Mouse (Mus musculus): ENCODE measurements at regions not wholly inside any gene's neighbourhood (a gene's known extent, or its start where the extent isn't known, plus 50 kb on each side); places are given as distances from the start of the nearest gene placed in this dataset.

- no peak overlapping the region for H3K4me3 ChIP-seq (ENCODE audit: low read depth, low read length)
- H3K27ac ChIP-seq (ENCODE audit: low read depth), result no peak overlapping the region
- peaks cover 2% of the 10 kb centered on the region; the same call in 1 of the 2 replicates for H3K4me1 ChIP-seq (ENCODE audit: insufficient read depth)
- 74% methylated on average over 6 of the region's 6 CpGs for WGBS (ENCODE audit: insufficient replicate concordance)
- no peaks in the 10 kb centered on the region for H3K9me3 ChIP-seq (ENCODE audit: low read length)
- ATAC-seq (no peak), DNase-seq (no peak)
- H3K27me3 ChIP-seq (ENCODE audit: insufficient read depth, low read length), result no peaks in the 10 kb centered on the region
- no peak overlapping the region for H3K4me2 ChIP-seq (ENCODE audit: low read depth, low read length)
- no peak overlapping the region for H3K9ac ChIP-seq (replicated peaks)
- TF ChIP-seq CTCF (IDR thresholded peaks at IDR 0.05; ENCODE audit: low read depth) (no peak), EP300 (IDR thresholded peaks at IDR 0.05; ENCODE audit: low read depth) (no peak)
- no peaks in the 10 kb centered on the region for H3K36me3 ChIP-seq (replicated peaks; ENCODE audit: insufficient read depth, low read length)
Observed at GRCm38 (mm10) chr8:125330638-125331037, 239.0 kb downstream of the Sipa1l2 start.

- H3K4me3 ChIP-seq (ENCODE audit: low read depth, low read length), result no peak overlapping the region
- no peak overlapping the region for H3K4me2 ChIP-seq (ENCODE audit: low read depth, low read length)
- WGBS (ENCODE audit: insufficient replicate concordance), result 58% methylated on average over 4 of the region's 4 CpGs
- ATAC-seq (no peak), DNase-seq (no peak)
- H3K36me3 ChIP-seq (replicated peaks; ENCODE audit: insufficient read depth, low read length), result no peaks in the 10 kb centered on the region
- no peaks in the 10 kb centered on the region for H3K9me3 ChIP-seq (ENCODE audit: low read length)
- TF ChIP-seq CTCF (IDR thresholded peaks at IDR 0.05; ENCODE audit: low read depth) (no peak), EP300 (IDR thresholded peaks at IDR 0.05; ENCODE audit: low read depth) (no peak)
- H3K27ac ChIP-seq (ENCODE audit: low read depth), result no peak overlapping the region
- H3K4me1 ChIP-seq (ENCODE audit: insufficient read depth), result peaks cover 2% of the 10 kb centered on the region; the same call in 1 of the 2 replicates
- H3K27me3 ChIP-seq (ENCODE audit: insufficient read depth, low read length), result no peaks in the 10 kb centered on the region
- H3K9ac ChIP-seq (replicated peaks), result no peak overlapping the region
Observed at GRCm38 (mm10) chr8:125328650-125329049, 241.0 kb downstream of the Sipa1l2 start.

GRCm38 (mm10) chr8:125327551-125328262, 241.9 kb downstream of the Sipa1l2 start:
- no peak overlapping the region for H3K27ac ChIP-seq (ENCODE audit: low read depth)
- 68% methylated on average over 13 of the region's 13 CpGs for WGBS (ENCODE audit: insufficient replicate concordance)
- no peak overlapping the region for H3K4me3 ChIP-seq (ENCODE audit: low read depth, low read length)
- H3K4me2 ChIP-seq (ENCODE audit: low read depth, low read length), result no peak overlapping the region
- peaks cover 2% of the 10 kb centered on the region; the same call in 1 of the 2 replicates for H3K4me1 ChIP-seq (ENCODE audit: insufficient read depth)
- ATAC-seq (no peak), DNase-seq (no peak)
- H3K9me3 ChIP-seq (ENCODE audit: low read length), result no peaks in the 10 kb centered on the region
- H3K27me3 ChIP-seq (ENCODE audit: insufficient read depth, low read length), result no peaks in the 10 kb centered on the region
- H3K36me3 ChIP-seq (replicated peaks; ENCODE audit: insufficient read depth, low read length), result no peaks in the 10 kb centered on the region
- TF ChIP-seq CTCF (IDR thresholded peaks at IDR 0.05; ENCODE audit: low read depth), result no peak
- TF ChIP-seq EP300 (IDR thresholded peaks at IDR 0.05; ENCODE audit: low read depth), result no peak
- H3K9ac ChIP-seq (replicated peaks), result no peak overlapping the region

GRCm38 (mm10) chr8:125327006-125327405, 242.6 kb downstream of the Sipa1l2 start:
- TF ChIP-seq CTCF (IDR thresholded peaks at IDR 0.05; ENCODE audit: low read depth) (no peak), EP300 (IDR thresholded peaks at IDR 0.05; ENCODE audit: low read depth) (no peak)
- DNase-seq (no peak), ATAC-seq (no peak)
- Histone ChIP-seq H3K9ac (replicated peaks) (no peak overlapping the region), H3K36me3 (replicated peaks; ENCODE audit: insufficient read depth, low read length) (no peaks in the 10 kb centered on the region), H3K9me3 (ENCODE audit: low read length) (no peaks in the 10 kb centered on the region), H3K27ac (ENCODE audit: low read depth) (no peak overlapping the region), H3K4me3 (ENCODE audit: low read depth, low read length) (no peak overlapping the region), H3K4me1 (ENCODE audit: insufficient read depth) (peaks cover 2% of the 10 kb centered on the region; the same call in 1 of the 2 replicates), H3K4me2 (ENCODE audit: low read depth, low read length) (no peak overlapping the region), H3K27me3 (ENCODE audit: insufficient read depth, low read length) (no peaks in the 10 kb centered on the region)
- 61% methylated on average over 6 of the region's 6 CpGs for WGBS (ENCODE audit: insufficient replicate concordance)

- 87% methylated on average over 6 of the region's 6 CpGs for WGBS (ENCODE audit: insufficient replicate concordance)
- Histone ChIP-seq H3K4me3 (ENCODE audit: low read depth, low read length) (no peak overlapping the region), H3K36me3 (replicated peaks; ENCODE audit: insufficient read depth, low read length) (no peaks in the 10 kb centered on the region), H3K9ac (replicated peaks) (no peak overlapping the region), H3K9me3 (ENCODE audit: low read length) (no peaks in the 10 kb centered on the region), H3K27me3 (ENCODE audit: insufficient read depth, low read length) (no peaks in the 10 kb centered on the region), H3K4me1 (ENCODE audit: insufficient read depth) (peaks cover 2% of the 10 kb centered on the region; the same call in 1 of the 2 replicates), H3K27ac (ENCODE audit: low read depth) (no peak overlapping the region), H3K4me2 (ENCODE audit: low read depth, low read length) (no peak overlapping the region)
- no peak for ATAC-seq
- DNase-seq, result no peak
- TF ChIP-seq CTCF (IDR thresholded peaks at IDR 0.05; ENCODE audit: low read depth), result no peak
- TF ChIP-seq EP300 (IDR thresholded peaks at IDR 0.05; ENCODE audit: low read depth), result no peak
Observed at GRCm38 (mm10) chr8:125325736-125326135, 243.9 kb downstream of the Sipa1l2 start.

GRCm38 (mm10) chr8:125322561-125322960, 247.0 kb downstream of the Sipa1l2 start:
- TF ChIP-seq EP300 (IDR thresholded peaks at IDR 0.05; ENCODE audit: low read depth), result no peak
- no peak for TF ChIP-seq CTCF (IDR thresholded peaks at IDR 0.05; ENCODE audit: low read depth)
- Histone ChIP-seq H3K4me2 (ENCODE audit: low read depth, low read length) (no peak overlapping the region), H3K4me3 (ENCODE audit: low read depth, low read length) (no peak overlapping the region), H3K27ac (ENCODE audit: low read depth) (no peak overlapping the region), H3K36me3 (replicated peaks; ENCODE audit: insufficient read depth, low read length) (no peaks in the 10 kb centered on the region), H3K9ac (replicated peaks) (no peak overlapping the region), H3K4me1 (ENCODE audit: insufficient read depth) (no peaks in the 10 kb centered on the region; the same call in 1 of the 2 replicates), H3K27me3 (ENCODE audit: insufficient read depth, low read length) (no peaks in the 10 kb centered on the region), H3K9me3 (ENCODE audit: low read length) (no peaks in the 10 kb centered on the region)
- no peak for DNase-seq
- 78% methylated on average over 3 of the region's 3 CpGs for WGBS (ENCODE audit: insufficient replicate concordance)
- ATAC-seq, result no peak

Data from liver, postnatal 0 days (tissue).